Mouse (Mus musculus): ENCODE measurements around the gene Ntn3. TPM values are rescaled to one million over a fixed set of nuclear protein-coding genes. Genes with fewer than 3 reads are reported as not detected.

Gene Ntn3
- polyA plus RNA-seq (2016; fragmentation: Nextera tagmentation; extraction: Ambion mirVana), result 3.8 and 4.4 TPM in 2 replicates

DNA sequence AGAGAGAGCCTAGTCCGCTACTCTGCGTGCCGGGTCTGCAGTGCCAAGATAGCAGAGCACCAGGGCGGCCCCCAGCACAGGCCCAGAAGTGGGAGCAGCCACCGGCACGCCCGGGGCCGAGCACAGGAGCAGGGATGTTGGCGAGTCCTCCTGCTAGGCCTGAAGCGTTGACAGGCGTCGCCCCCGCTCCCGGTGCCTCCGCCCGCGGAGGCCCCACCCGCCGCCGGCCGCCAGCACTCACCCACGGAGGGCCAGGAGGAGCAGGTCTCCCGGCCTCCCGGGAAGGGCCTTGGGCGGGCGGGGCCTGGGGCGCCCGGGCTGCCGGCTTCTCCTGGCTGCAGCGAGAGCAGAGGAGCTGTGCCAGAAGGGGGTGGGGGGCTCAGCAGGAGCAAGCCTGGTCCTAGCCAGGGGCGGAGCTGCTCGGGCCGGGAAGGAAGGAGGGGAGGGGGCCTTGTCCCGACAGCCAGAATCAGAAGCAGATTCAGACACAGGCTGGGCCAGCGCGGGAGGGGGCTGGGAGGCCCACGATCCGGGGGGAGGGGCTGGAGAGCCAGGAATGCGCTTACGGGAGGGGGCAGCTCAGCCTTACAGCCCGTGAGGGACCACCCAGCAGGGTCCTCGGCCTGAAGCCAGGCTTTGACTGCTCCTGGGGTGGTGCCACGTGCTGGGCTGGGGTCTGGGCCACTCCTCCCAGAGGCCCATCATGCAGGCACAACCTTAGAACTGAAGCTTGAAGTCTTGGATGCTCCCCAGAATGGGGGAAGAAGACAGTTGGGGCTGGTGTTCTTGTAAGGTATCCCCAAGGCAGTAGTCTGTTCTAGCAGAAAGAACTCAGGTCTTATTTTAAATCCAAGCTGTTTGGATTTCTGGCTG lies at the start of gene Ntn3:
Ntn3 (minus strand) TSS at position 489 of the 873 bp plus-strand sequence.
- WGBS, result under 1% methylated on average over 43 of the region's 43 CpGs
- H3K4me1 ChIP-seq, result peaks cover 84% of the 10 kb centered on the region
- H3K27me3 ChIP-seq (ENCODE audit: low read depth, poor library complexity, severe bottlenecking), result peaks cover 59% of the 10 kb centered on the region
- H3K36me3 ChIP-seq, result peaks cover 5% of the 10 kb centered on the region
- peak within 1 kb of the TSS; percentile 74 for H3K4me3 ChIP-seq
- H3K27ac ChIP-seq (replicated peaks), result peak within 1 kb of the TSS; percentile 89
- DNase-seq (ENCODE audit: low spot score), result peak; percentile 80
- no peaks in the 10 kb centered on the region for H3K9me3 ChIP-seq (replicated peaks)

DNA sequence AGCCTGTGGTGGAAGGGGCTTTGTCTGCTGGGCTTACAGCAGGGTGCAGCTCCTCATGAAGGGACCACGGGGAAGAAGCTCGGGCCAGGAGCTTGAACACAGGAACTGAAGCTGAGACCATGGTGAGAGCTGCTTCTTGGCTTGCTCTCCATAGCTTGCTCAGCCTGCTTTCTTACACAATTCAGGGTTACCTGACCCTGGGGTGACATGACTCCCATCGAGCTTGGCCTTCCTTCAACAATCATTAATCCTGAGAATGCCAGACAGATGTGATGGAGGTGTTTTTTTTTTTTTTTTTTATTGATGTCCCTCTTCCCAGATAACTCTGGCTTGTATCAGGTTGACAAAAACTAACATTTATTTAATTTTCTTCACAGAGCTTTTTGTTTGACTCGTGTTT lies 49.6 kb upstream of the Ntn3 start:
- Histone ChIP-seq H3K4me1 (no peaks in the 10 kb centered on the region), H3K27me3 (ENCODE audit: low read depth, poor library complexity, severe bottlenecking) (no peaks in the 10 kb centered on the region), H3K36me3 (no peaks in the 10 kb centered on the region), H3K4me3 (no peak overlapping the region), H3K27ac (replicated peaks) (no peak overlapping the region), H3K9me3 (replicated peaks) (no peaks in the 10 kb centered on the region)
- DNase-seq (ENCODE audit: low spot score), result no peak
- WGBS, result 84% methylated on average over 4 of the region's 4 CpGs

DNA sequence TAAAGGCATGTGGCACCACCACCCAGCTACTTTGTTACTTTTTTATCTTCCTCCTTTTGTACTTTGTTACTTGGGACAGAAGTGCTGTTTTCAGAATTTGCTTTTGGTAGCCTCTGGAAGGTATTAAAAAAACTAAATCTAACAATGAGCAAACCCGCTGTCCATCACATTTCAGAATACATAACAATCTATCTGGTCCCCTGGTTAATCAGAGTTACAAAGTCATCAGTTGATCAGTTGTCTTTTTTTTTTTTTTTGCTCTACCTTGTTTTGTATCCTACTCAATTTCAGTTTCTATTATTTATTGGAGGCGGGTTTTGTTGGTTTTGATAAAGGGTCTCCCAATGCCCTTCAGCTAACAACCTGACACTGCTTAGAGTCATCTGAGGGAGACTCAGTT lies 43.0 kb upstream of the Ntn3 start:
- 97% methylated on average over 2 of the region's 2 CpGs for WGBS
- peak overlapping the region; percentile 86; the same call in 1 of the 2 replicates for H3K4me3 ChIP-seq
- peaks cover 24% of the 10 kb centered on the region for H3K36me3 ChIP-seq
- H3K9me3 ChIP-seq (replicated peaks), result peaks cover 7% of the 10 kb centered on the region; the same call in 1 of the 2 replicates
- peaks cover 20% of the 10 kb centered on the region for H3K4me1 ChIP-seq
- DNase-seq (ENCODE audit: low spot score), result no peak
- no peaks in the 10 kb centered on the region for H3K27me3 ChIP-seq (ENCODE audit: low read depth, poor library complexity, severe bottlenecking)
- peak overlapping the region; percentile 96 for H3K27ac ChIP-seq (replicated peaks)

DNA sequence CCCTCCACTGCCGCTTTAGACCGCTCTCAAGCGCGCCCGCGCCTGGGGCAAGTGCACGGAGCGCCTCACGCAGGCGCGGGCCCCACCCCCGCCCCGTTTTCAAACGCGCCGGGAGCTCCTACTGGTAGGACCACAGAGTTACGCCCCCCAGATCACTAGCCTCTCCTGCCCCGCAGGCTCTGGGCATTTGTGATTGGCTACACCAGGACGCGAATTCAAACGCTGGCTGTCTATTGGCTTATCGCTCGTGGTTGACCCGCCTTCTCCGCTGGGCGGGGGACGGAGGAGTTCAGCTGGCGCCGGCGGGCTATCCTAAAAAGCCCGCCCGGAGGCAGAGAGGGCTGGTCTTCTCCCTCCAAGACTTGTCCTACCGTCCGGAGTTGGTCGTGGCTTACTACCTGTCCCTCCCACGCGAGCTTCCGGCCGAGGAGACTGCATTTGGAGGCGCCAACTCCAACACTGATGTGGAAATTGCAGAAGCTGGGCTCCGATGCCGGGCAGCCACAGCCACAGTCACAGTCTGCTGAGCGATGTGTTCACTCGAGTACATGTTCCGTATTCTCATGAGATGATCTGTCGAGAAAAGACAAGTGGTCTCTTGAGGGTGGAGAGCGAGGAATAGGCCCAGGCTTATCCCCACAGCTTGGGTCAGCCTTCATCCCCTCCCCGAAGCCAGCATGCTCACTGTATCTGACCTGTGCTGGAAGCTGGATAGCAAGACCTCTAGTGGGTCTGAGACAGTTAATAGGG lies 42.2 kb upstream of the Ntn3 start, which contains the start of gene Ccnf:
Ccnf (minus strand) TSS at position 165 of the 750 bp plus-strand sequence.
- H3K4me1 ChIP-seq, result peaks cover 20% of the 10 kb centered on the region
- H3K9me3 ChIP-seq (replicated peaks), result peaks cover 7% of the 10 kb centered on the region; the same call in 1 of the 2 replicates
- no peaks in the 10 kb centered on the region for H3K27me3 ChIP-seq (ENCODE audit: low read depth, poor library complexity, severe bottlenecking)
- peak within 1 kb of the TSS; percentile 86 for H3K4me3 ChIP-seq
- DNase-seq (ENCODE audit: low spot score), result peak; percentile 98
- peaks cover 32% of the 10 kb centered on the region for H3K36me3 ChIP-seq
- H3K27ac ChIP-seq (replicated peaks), result peak within 1 kb of the TSS; percentile 96
- under 1% methylated on average over 48 of the region's 48 CpGs for WGBS

DNA sequence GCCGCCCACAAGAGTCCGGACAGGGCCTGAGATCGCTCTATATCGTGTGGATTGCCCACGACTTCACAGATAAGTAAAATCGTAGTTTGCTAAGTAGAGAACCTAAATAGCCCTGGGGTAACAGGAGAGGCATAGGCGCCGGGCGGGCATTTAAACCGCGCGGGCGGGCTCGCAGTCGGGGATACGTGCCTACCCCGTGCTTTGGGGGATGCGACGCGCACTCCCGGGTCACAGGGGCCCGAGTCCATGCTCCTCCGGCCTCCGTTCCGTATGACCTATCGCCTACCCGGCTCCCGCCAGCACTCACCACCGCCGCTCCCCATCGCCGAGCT lies 41.6 kb upstream of the Ntn3 start:
- DNase-seq (ENCODE audit: low spot score), result no peak
- under 1% methylated on average over 32 of the region's 32 CpGs for WGBS
- Histone ChIP-seq H3K27ac (replicated peaks) (peak overlapping the region; percentile 96), H3K4me3 (peak overlapping the region; percentile 86), H3K9me3 (replicated peaks) (peaks cover 7% of the 10 kb centered on the region; the same call in 1 of the 2 replicates), H3K4me1 (peaks cover 20% of the 10 kb centered on the region), H3K36me3 (peaks cover 38% of the 10 kb centered on the region), H3K27me3 (ENCODE audit: low read depth, poor library complexity, severe bottlenecking) (no peaks in the 10 kb centered on the region)

DNA sequence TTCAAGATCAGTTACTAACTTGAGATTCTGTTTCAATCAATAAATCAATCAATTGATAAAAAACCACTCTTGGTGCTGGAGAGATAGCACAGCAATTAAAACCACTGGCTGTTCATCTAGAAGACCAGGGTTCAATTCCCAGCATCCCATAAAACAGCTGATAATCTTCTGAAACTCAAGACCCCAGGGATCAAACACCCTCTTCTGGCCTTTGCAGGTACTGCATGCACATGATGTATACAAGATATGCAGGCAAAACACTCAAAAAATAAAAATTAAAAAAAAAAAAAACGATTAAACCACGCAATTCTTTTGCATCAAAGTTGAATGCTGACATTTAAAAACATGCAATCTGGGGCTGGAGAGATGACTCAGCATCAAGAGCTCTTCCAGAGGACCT lies 39.3 kb upstream of the Ntn3 start:
- Histone ChIP-seq H3K27ac (replicated peaks) (no peak overlapping the region), H3K27me3 (ENCODE audit: low read depth, poor library complexity, severe bottlenecking) (no peaks in the 10 kb centered on the region), H3K9me3 (replicated peaks) (peaks cover 19% of the 10 kb centered on the region), H3K36me3 (peaks cover 56% of the 10 kb centered on the region), H3K4me1 (peaks cover 20% of the 10 kb centered on the region), H3K4me3 (no peak overlapping the region)
- 92% methylated on average over 2 of the region's 2 CpGs for WGBS
- no peak for DNase-seq (ENCODE audit: low spot score)

DNA sequence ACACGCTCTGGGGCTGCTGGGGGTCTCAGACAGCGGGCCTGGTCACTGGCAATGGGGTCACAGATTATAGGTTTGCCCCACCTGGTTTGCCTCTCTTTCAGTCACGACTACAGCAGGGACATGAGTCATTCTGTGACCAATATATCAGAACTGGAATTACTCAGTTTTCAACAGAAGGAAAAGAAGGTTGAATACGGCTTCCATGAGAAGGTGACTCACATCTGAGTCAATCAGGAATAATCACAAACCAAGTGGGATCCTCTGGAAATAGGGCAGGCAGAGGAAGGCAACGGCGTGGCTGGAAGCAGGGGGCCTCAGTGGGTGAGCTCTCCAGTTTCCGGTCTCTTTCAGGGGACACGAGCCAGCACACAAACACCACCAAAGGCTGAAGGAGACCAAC lies 34.7 kb upstream of the Ntn3 start:
- DNase-seq (ENCODE audit: low spot score), result no peak
- H3K9me3 ChIP-seq (replicated peaks), result peaks cover 21% of the 10 kb centered on the region
- no peaks in the 10 kb centered on the region for H3K27me3 ChIP-seq (ENCODE audit: low read depth, poor library complexity, severe bottlenecking)
- H3K36me3 ChIP-seq, result peaks cover 95% of the 10 kb centered on the region
- no peaks in the 10 kb centered on the region; the same call in 1 of the 2 replicates for H3K4me1 ChIP-seq
- WGBS, result 98% methylated on average over 8 of the region's 8 CpGs
- no peak overlapping the region for H3K27ac ChIP-seq (replicated peaks)
- H3K4me3 ChIP-seq, result no peak overlapping the region

DNA sequence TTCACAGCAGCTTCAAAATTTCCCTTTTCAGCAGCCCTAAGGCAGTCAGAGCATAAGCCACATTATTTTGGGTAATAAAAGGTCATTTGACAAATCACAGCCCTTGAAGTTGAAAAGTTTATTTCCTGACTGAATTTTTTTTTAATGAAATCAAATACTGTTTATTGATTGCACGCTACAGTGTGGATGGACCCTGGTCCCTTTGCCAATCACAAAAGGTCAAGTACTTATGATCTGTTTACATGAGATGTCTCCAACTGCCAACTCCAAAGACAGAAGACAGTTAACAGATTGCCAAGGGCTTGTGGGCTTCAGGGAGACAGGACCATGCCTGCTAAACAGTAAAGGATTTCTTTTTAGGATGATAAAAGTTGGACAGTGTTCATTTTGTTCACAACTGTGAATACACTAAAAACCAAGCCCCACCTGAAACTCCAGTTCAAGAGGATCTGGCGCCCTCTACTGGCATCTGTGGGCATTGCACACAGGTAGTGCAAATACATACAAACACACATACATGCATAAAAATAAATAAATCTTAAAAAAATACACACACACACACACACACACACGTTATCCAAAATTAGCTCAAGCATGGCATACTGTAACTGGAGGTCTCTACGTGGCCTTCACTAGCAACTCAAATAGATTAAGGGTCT lies 34.1 kb upstream of the Ntn3 start:
- H3K4me3 ChIP-seq, result no peak overlapping the region
- WGBS, result 87% methylated on average over 4 of the region's 4 CpGs
- no peak overlapping the region for H3K27ac ChIP-seq (replicated peaks)
- H3K4me1 ChIP-seq, result no peaks in the 10 kb centered on the region
- no peak for DNase-seq (ENCODE audit: low spot score)
- no peaks in the 10 kb centered on the region for H3K27me3 ChIP-seq (ENCODE audit: low read depth, poor library complexity, severe bottlenecking)
- H3K9me3 ChIP-seq (replicated peaks), result peaks cover 16% of the 10 kb centered on the region
- peaks cover 95% of the 10 kb centered on the region for H3K36me3 ChIP-seq

DNA sequence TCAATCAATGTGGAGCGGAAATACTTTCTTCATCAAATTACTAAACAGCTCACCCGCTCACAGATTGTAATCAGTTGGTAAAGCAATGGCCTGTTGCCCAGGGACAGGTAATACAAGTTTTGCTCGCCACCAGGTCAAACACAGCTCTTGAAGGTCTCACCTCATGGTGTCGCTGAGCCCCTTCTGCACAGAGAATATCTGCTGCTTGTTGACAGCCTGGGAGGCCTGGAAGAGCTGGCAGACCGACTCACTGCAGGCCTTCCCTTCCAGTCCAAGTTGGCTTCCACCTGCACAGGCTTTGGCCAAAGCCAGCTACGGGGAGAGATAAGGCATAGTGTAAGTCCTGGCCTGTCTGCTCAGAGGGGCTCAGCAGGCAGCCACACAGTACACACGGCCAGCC lies 27.6 kb upstream of the Ntn3 start:
- Histone ChIP-seq H3K4me1 (no peaks in the 10 kb centered on the region), H3K36me3 (peaks cover 100% of the 10 kb centered on the region), H3K27me3 (ENCODE audit: low read depth, poor library complexity, severe bottlenecking) (no peaks in the 10 kb centered on the region), H3K27ac (replicated peaks) (no peak overlapping the region), H3K4me3 (no peak overlapping the region), H3K9me3 (replicated peaks) (no peaks in the 10 kb centered on the region)
- 94% methylated on average over 7 of the region's 7 CpGs for WGBS
- no peak for DNase-seq (ENCODE audit: low spot score)

DNA sequence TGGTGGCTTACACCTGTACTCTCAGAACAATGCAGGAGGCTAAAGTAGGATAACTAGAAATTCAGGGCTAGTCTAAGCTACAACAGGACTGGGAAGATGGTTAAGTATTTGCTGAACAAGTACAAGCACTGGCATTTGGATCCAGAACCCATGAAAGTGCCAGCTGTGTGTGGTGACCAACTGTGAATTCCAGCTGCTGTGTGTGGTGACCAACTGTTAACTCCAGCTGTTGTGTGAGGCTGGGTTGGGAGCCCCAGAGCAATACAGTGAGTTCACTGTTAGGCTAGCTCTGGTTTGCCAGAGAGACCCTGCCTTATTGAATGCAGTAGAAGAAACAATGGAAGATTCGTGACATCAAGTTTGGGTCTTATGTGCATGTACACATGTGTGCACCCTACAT lies 27.1 kb upstream of the Ntn3 start:
- Histone ChIP-seq H3K4me3 (no peak overlapping the region), H3K9me3 (replicated peaks) (no peaks in the 10 kb centered on the region), H3K4me1 (no peaks in the 10 kb centered on the region), H3K27ac (replicated peaks) (no peak overlapping the region), H3K36me3 (peaks cover 100% of the 10 kb centered on the region), H3K27me3 (ENCODE audit: low read depth, poor library complexity, severe bottlenecking) (no peaks in the 10 kb centered on the region)
- 94% methylated on average over 1 of the region's 1 CpGs for WGBS
- no peak for DNase-seq (ENCODE audit: low spot score)

DNA sequence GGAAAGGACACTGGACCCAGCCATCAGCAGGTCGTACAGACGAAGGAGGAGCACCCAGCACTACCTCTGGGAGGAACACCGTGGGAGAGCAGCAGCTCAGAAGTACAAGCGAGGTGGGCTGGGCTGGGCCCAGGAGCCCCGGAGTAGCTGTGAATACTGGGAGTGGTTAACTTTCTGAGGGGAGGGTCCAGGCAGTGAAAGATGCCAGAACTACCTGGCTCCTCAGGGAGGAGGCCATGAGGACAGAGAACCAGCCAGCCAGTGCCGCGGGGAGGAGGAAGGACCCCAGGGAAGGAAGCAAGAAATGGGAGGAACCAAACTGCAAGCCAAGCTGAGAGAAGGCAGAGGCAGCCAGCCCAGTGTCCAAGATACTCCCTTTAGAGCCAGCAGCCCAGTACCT lies 18.6 kb upstream of the Ntn3 start:
- WGBS, result 90% methylated on average over 7 of the region's 7 CpGs
- Histone ChIP-seq H3K4me3 (no peak overlapping the region), H3K36me3 (peaks cover 100% of the 10 kb centered on the region), H3K27ac (replicated peaks) (no peak overlapping the region), H3K4me1 (no peaks in the 10 kb centered on the region), H3K27me3 (ENCODE audit: low read depth, poor library complexity, severe bottlenecking) (no peaks in the 10 kb centered on the region), H3K9me3 (replicated peaks) (no peaks in the 10 kb centered on the region)
- DNase-seq (ENCODE audit: low spot score), result no peak

DNA sequence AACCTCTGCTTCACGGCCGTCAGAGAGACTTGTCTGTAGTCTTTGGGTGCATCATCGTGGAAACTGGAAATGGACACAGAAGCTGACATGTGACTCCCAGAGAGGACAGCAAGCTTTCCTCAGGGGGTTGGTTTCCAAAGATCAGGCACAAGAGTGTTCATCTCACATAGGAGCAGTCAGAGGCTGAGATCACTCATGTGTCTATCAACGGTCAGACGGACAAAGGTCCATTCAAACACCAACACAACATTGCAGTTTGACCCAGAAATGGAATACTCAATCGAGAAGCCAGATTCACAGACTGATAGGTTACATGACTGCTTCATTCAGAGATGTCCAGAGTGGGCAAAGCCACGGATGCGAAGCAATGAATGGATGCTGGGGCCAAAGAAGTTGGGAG lies 17.4 kb upstream of the Ntn3 start:
- H3K4me1 ChIP-seq, result no peaks in the 10 kb centered on the region
- no peak for DNase-seq (ENCODE audit: low spot score)
- WGBS, result 93% methylated on average over 8 of the region's 8 CpGs
- H3K9me3 ChIP-seq (replicated peaks), result no peaks in the 10 kb centered on the region
- no peaks in the 10 kb centered on the region for H3K27me3 ChIP-seq (ENCODE audit: low read depth, poor library complexity, severe bottlenecking)
- no peak overlapping the region for H3K27ac ChIP-seq (replicated peaks)
- H3K36me3 ChIP-seq, result peaks cover 97% of the 10 kb centered on the region
- no peak overlapping the region for H3K4me3 ChIP-seq
